Mouse (Mus musculus) layer of hippocampus, adult 11-12 months (tissue): Measurements from ENCODE around the gene Stk38.

Experiments used
- DNase-seq: peaks from one replicate; pipeline ENCODE4 v3.0.0; 2022; ENCODE audit warnings: low spot score

Gene Stk38

GRCm38 (mm10) chr17:28953251-28953650 is 54.5 kb downstream of the Stk38 start:
- no peak for DNase-seq

- peak; percentile 92 for DNase-seq
Measured at GRCm38 (mm10) chr17:28951831-28952799, 55.7 kb downstream of the Stk38 start, which contains the start of gene Kctd20. Gene Kctd20, plus strand, starts transcription at chr17:28951950.

- no peak for DNase-seq
Measured at GRCm38 (mm10) chr17:28950751-28951150, 57.0 kb downstream of the Stk38 start.

GRCm38 (mm10) chr17:28948661-28949060 is 59.1 kb downstream of the Stk38 start:
- peak; percentile 48 for DNase-seq

GRCm38 (mm10) chr17:28947011-28947939 is 60.5 kb downstream of the Stk38 start:
- no peak for DNase-seq

- no peak for DNase-seq
Measured at GRCm38 (mm10) chr17:28944481-28944880, 63.3 kb downstream of the Stk38 start.

- no peak for DNase-seq
Measured at GRCm38 (mm10) chr17:28943740-28944139, 64.1 kb downstream of the Stk38 start, which contains the start of gene Pxt1. Gene Pxt1, minus strand, starts transcription at chr17:28943840.

- no peak for DNase-seq
Measured at GRCm38 (mm10) chr17:28942101-28942500, 65.7 kb downstream of the Stk38 start.

GRCm38 (mm10) chr17:28940776-28941555 is 66.8 kb downstream of the Stk38 start:
- DNase-seq, result no peak

- DNase-seq, result no peak
Measured at GRCm38 (mm10) chr17:28936622-28937345, 71.0 kb downstream of the Stk38 start.

- DNase-seq, result no peak
Measured at GRCm38 (mm10) chr17:28936133-28936532, 71.7 kb downstream of the Stk38 start.

GRCm38 (mm10) chr17:28934120-28934916 is 73.5 kb downstream of the Stk38 start:
- DNase-seq, result no peak

GRCm38 (mm10) chr17:28932274-28932673 is 75.5 kb downstream of the Stk38 start:
- no peak for DNase-seq

GRCm38 (mm10) chr17:28931436-28932211 is 76.2 kb downstream of the Stk38 start:
- no peak for DNase-seq

GRCm38 (mm10) chr17:28930392-28931074 is 77.3 kb downstream of the Stk38 start:
- peak; percentile 56 for DNase-seq

GRCm38 (mm10) chr17:28929369-28929768 is 78.4 kb downstream of the Stk38 start:
- no peak for DNase-seq

GRCm38 (mm10) chr17:28928004-28928403 is 79.8 kb downstream of the Stk38 start:
- no peak for DNase-seq

GRCm38 (mm10) chr17:28926866-28927635 is 80.7 kb downstream of the Stk38 start:
- peak; percentile 56 for DNase-seq
